Mouse (Mus musculus) neural tube, embryonic 11.5 days (tissue): ENCODE measurements around the gene Las1l. TPM values are rescaled to one million over a fixed set of nuclear protein-coding genes. Genes with fewer than 3 reads are reported as not detected.

Experiments
- ATAC-seq: fragments of 200-750 bp; cut with Nextera tagmentation; 2 replicates; pipeline ENCODE4 v1.8.0; 2017; ENCODE audit warnings: moderate number of reproducible peaks, mild to moderate bottlenecking, moderate TSS enrichment, moderate library complexity; ENCODE audit not compliant: insufficient read depth, low FRiP score, low TSS enrichment
- DNase-seq: peaks from one replicate; pipeline ENCODE4 v3.0.0-alpha.2; 2015; ENCODE audit warnings: low spot score
- H3K27ac ChIP-seq: fragments of 300-500 bp; sonication (generic); 2 replicates; pipeline ENCODE4 v1.5.1; 2014; ENCODE audit warnings: low read depth, mild to moderate bottlenecking, low read length
- H3K27me3 ChIP-seq: fragments of 300-500 bp; sonication (generic); 2 replicates; pipeline ENCODE4 v1.6.1; 2014; ENCODE audit warnings: mild to moderate bottlenecking, low read length, mixed read lengths; ENCODE audit not compliant: control insufficient read depth, insufficient read depth
- H3K36me3 ChIP-seq: fragments of 300-500 bp; sonication (generic); 2 replicates; pipeline ENCODE4 v1.6.1; 2014; ENCODE audit warnings: mild to moderate bottlenecking, low read length, moderate library complexity, mixed read lengths; ENCODE audit not compliant: control insufficient read depth, insufficient read depth
- H3K4me1 ChIP-seq: fragments of 300-500 bp; sonication (generic); 2 replicates; pipeline ENCODE4 v1.6.1; 2014; ENCODE audit warnings: low read length, mixed read lengths; ENCODE audit not compliant: control insufficient read depth, insufficient read depth
- H3K4me2 ChIP-seq: fragments of 300-500 bp; sonication (generic); 2 replicates; pipeline ENCODE4 v1.6.1; 2014; ENCODE audit warnings: low read depth, mild to moderate bottlenecking, moderate library complexity
- H3K4me3 ChIP-seq: fragments of 300-500 bp; sonication (generic); 2 replicates; pipeline ENCODE4 v1.5.1; 2014; ENCODE audit warnings: low read depth, low read length
- H3K9ac ChIP-seq: fragments of 300-500 bp; sonication (generic); 2 replicates; pipeline ENCODE4 v1.6.1; 2014; ENCODE audit warnings: mild to moderate bottlenecking, low read length
- H3K9me3 ChIP-seq: fragments of 300-500 bp; sonication (generic); 2 replicates; pipeline ENCODE4 v1.6.1; 2016; ENCODE audit warnings: low read length; ENCODE audit not compliant: control insufficient read depth
- WGBS: fragments of 180-500 bp; shearing (Covaris S2); extraction: QIAGEN DNeasy Blood & Tissue Kit; methylation state at CpG from one replicate; pipeline ENCODE4 v1.1.7; 2014; 5-methylcytosine and 5-hydroxymethylcytosine counted together
- polyA plus RNA-seq: library from polyadenylated mRNA; unstranded; fragments of >200 nt; fragmentation: Nextera tagmentation; extraction: Ambion mirVana; gene quantifications from 2 replicates; pipeline ENCODE4 v1.2.1, GENCODE M21; 2014

Gene Las1l
- 46.2 and 50.3 TPM in 2 replicates for polyA plus RNA-seq

- no peaks in the 10 kb centered on the region for H3K36me3 ChIP-seq
- peak within 1 kb of the TSS; percentile 54 for H3K4me2 ChIP-seq
- peak within 1 kb of the TSS; percentile 53 for H3K4me3 ChIP-seq
- no peaks in the 10 kb centered on the region for H3K27me3 ChIP-seq
- H3K9ac ChIP-seq, result peak within 1 kb of the TSS; percentile 49
- no peak within 1 kb of the TSS for H3K27ac ChIP-seq
- WGBS, result 22% methylated on average over 42 of the region's 42 CpGs
- ATAC-seq (peak; percentile 100), DNase-seq (peak; percentile 87)
- 0 out of 2 replicates have a peak, but pooled peaks cover 2% of the 10 kb centered on the region for H3K4me1 ChIP-seq
- H3K9me3 ChIP-seq, result no peaks in the 10 kb centered on the region
Observed at GRCm38 (mm10) chrX:95956497-95957293, at the start of gene Las1l. TSS of gene Las1l (minus strand) at chrX:95956962.

GRCm38 (mm10) chrX:96006395-96006794 is 49.6 kb upstream of the Las1l start:
- Histone ChIP-seq H3K9me3 (no peaks in the 10 kb centered on the region), H3K9ac (no peak overlapping the region), H3K36me3 (no peaks in the 10 kb centered on the region), H3K27me3 (no peaks in the 10 kb centered on the region), H3K4me1 (no peaks in the 10 kb centered on the region), H3K4me2 (no peak overlapping the region), H3K4me3 (no peak overlapping the region), H3K27ac (no peak overlapping the region)
- no peak for ATAC-seq
- 82% methylated on average over 6 of the region's 6 CpGs for WGBS
- DNase-seq, result no peak

- Histone ChIP-seq H3K27ac (no peak overlapping the region), H3K9me3 (no peaks in the 10 kb centered on the region), H3K4me3 (no peak overlapping the region), H3K4me1 (no peaks in the 10 kb centered on the region), H3K36me3 (no peaks in the 10 kb centered on the region), H3K27me3 (no peaks in the 10 kb centered on the region), H3K4me2 (no peak overlapping the region), H3K9ac (no peak overlapping the region)
- DNase-seq (no peak), ATAC-seq (no peak)
- 67% methylated on average over 6 of the region's 6 CpGs for WGBS
Observed at GRCm38 (mm10) chrX:95999601-96000000, 42.8 kb upstream of the Las1l start.

- no peak for DNase-seq
- Histone ChIP-seq H3K4me3 (no peak overlapping the region), H3K4me2 (no peak overlapping the region), H3K9me3 (no peaks in the 10 kb centered on the region), H3K36me3 (no peaks in the 10 kb centered on the region), H3K27me3 (no peaks in the 10 kb centered on the region), H3K27ac (no peak overlapping the region), H3K9ac (no peak overlapping the region), H3K4me1 (no peaks in the 10 kb centered on the region)
- WGBS, result 84% methylated on average over 3 of the region's 3 CpGs
- no peak for ATAC-seq
Observed at GRCm38 (mm10) chrX:95993206-95993605, 36.4 kb upstream of the Las1l start.

- H3K9me3 ChIP-seq, result no peaks in the 10 kb centered on the region
- H3K4me2 ChIP-seq, result no peak overlapping the region
- WGBS, result 62% methylated on average over 9 of the region's 9 CpGs
- H3K9ac ChIP-seq, result no peak overlapping the region
- H3K4me3 ChIP-seq, result no peak overlapping the region
- no peaks in the 10 kb centered on the region for H3K4me1 ChIP-seq
- ATAC-seq (no peak), DNase-seq (no peak)
- no peaks in the 10 kb centered on the region for H3K27me3 ChIP-seq
- no peaks in the 10 kb centered on the region for H3K36me3 ChIP-seq
- H3K27ac ChIP-seq, result no peak overlapping the region
Observed at GRCm38 (mm10) chrX:95969936-95970335, 13.2 kb upstream of the Las1l start.

GRCm38 (mm10) chrX:95969116-95969515 is 12.4 kb upstream of the Las1l start:
- Histone ChIP-seq H3K36me3 (no peaks in the 10 kb centered on the region), H3K27me3 (no peaks in the 10 kb centered on the region), H3K4me2 (peak overlapping the region; percentile 12; the same call in 1 of the 2 replicates), H3K4me3 (no peak overlapping the region), H3K9me3 (no peaks in the 10 kb centered on the region), H3K4me1 (no peaks in the 10 kb centered on the region), H3K27ac (peak overlapping the region; percentile 93), H3K9ac (no peak overlapping the region)
- no peak for DNase-seq
- 48% methylated on average over 3 of the region's 6 CpGs for WGBS
- no peak; the same call in 1 of the 2 replicates for ATAC-seq

GRCm38 (mm10) chrX:95968594-95968965 is 11.8 kb upstream of the Las1l start:
- H3K4me2 ChIP-seq, result peak overlapping the region; percentile 56
- H3K27me3 ChIP-seq, result no peaks in the 10 kb centered on the region
- H3K4me3 ChIP-seq, result peak overlapping the region; percentile 31
- peak; percentile 89 for ATAC-seq
- H3K9me3 ChIP-seq, result no peaks in the 10 kb centered on the region
- WGBS, result 27% methylated on average over 6 of the region's 6 CpGs
- DNase-seq, result peak; percentile 88
- H3K9ac ChIP-seq, result peak overlapping the region; percentile 63
- H3K27ac ChIP-seq, result peak overlapping the region; percentile 93
- H3K36me3 ChIP-seq, result no peaks in the 10 kb centered on the region
- H3K4me1 ChIP-seq, result no peaks in the 10 kb centered on the region

- Histone ChIP-seq H3K36me3 (no peaks in the 10 kb centered on the region), H3K27ac (peak overlapping the region; percentile 93), H3K4me3 (peak overlapping the region; percentile 31), H3K27me3 (no peaks in the 10 kb centered on the region), H3K4me1 (no peaks in the 10 kb centered on the region), H3K9ac (peak overlapping the region; percentile 63), H3K4me2 (peak overlapping the region; percentile 56), H3K9me3 (no peaks in the 10 kb centered on the region)
- ATAC-seq, result peak; percentile 87
- DNase-seq, result peak; percentile 86
- WGBS, result 9% methylated on average over 26 of the region's 28 CpGs
Observed at GRCm38 (mm10) chrX:95967847-95968593, 11.3 kb upstream of the Las1l start.
